Mouse (Mus musculus) subcutaneous adipose tissue, adult 2 months (tissue): ENCODE results near the gene Gfral. TPM values are rescaled to one million over a fixed set of nuclear protein-coding genes. Genes with fewer than 3 reads are reported as not detected.

Experiments used
- polyA plus RNA-seq: library from polyadenylated mRNA; depleted of rRNA; stranded (reverse); fragments of >200 nt; gene quantifications from 2 replicates; pipeline ENCODE4 v1.2.3, GENCODE M21; 2012; ENCODE audit warnings: low replicate concordance; rRNA removed

Gene Gfral
- polyA plus RNA-seq, result not detected in 2 replicates

DNA sequence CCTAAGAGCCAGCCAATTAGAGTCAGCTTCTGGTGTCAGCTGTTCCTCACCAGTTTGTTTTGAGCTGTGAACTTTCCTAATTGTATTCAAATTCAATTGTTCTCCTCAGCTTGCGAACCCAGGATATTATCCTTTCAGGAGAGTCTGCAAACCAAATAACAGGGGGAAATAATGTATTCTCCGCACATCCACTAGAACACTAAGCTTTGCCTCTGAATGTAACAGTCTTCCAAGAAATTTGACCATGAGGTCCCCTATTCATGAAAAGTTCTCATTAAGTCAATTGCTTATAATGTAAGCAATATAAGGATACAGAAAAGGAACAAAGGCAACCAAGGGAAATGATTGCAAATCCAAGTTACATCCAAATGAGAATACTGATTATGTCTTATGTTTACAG is at the start of gene Gfral:
Gene Gfral (minus strand): TSS at position 101 of the 400 bp plus-strand sequence.

Other genes with a start within 250 kb of the Gfral start
- gene Hmgcll1, start 198.8 kb downstream of the Gfral start, polyA plus RNA-seq, result 0.11 and 1.4 TPM in 2 replicates
- gene Hcrtr2, start 110.2 kb upstream of the Gfral start, polyA plus RNA-seq, result not detected in 2 replicates